Mouse (Mus musculus): ENCODE results near the gene Tfpi.

DNA sequence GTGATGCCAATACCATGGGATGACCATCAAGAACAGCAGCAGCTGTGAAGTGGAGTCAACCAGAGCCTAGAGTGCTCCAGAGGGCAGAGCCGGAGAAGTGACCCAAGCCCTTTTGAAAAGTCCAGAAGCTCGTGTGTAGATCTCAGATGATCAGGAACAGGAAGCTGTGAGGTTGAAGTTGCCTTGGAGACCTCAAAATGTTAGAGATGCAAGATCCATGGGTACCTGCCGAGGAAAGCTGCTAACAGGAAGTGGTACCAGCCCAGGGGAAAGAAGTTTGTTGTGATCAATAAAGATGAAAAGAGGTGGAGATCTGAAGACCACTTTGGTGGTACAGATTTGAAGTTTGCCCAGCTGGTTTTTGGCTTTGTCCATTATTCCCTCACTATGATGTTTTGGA lies 22.3 kb upstream of the Tfpi start:
- TF ChIP-seq POLR2A (IDR thresholded peaks at IDR 0.05; ENCODE audit: borderline replicate concordance, insufficient read depth, low read length) (no peak), CTCF (IDR thresholded peaks at IDR 0.05; ENCODE audit: borderline replicate concordance, insufficient read depth, low read depth, low read length) (no peak)
